Mouse (Mus musculus) urinary bladder, postnatal 4 days (tissue): ENCODE results near the gene Add1.

ENCODE experiments used
- DNase-seq, 2 experiments: peaks; one replicate each; pipeline ENCODE4 v3.0.0; 2021 to 2022; ENCODE audit warnings: low spot score in 2 of 2

The Add1 gene

DNA sequence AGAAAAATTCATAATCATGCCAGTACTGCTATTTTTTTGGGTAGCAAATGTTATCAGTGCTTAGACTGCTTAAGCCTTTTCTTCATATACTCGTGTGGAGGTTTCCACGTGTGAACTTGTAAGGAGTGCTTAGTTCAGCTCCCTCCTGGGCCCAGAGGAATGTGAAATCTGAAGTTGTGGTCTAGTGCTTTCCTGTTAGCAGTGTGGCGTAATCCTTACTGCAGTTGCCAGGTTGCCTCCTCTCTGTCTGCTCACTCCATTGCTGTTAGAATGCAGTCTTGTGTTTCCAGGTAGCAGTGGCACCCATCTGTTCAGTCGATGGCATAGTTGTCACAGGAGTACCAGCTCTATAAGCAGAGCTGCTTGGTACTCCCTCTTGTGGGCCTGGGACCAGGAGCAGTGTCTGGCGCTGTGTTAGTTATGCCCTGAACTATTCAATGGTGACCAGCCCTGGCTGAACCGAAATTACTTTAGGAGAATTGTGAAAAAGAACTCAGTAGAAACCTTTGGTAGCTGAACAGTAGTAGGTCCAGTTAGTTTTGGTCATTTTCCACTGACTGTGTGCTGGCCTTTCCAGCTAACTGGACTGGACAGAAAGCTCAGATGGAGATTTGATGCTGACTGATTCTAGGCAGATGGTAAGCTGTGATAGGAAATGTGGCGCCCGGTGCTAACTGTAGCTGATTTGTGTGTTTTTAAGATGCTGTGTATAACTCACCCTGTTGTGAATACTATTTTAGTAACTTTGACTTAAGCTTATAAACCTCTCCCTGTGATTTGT is 33.8 kb downstream of the Add1 start:
- no peak for DNase-seq

DNA sequence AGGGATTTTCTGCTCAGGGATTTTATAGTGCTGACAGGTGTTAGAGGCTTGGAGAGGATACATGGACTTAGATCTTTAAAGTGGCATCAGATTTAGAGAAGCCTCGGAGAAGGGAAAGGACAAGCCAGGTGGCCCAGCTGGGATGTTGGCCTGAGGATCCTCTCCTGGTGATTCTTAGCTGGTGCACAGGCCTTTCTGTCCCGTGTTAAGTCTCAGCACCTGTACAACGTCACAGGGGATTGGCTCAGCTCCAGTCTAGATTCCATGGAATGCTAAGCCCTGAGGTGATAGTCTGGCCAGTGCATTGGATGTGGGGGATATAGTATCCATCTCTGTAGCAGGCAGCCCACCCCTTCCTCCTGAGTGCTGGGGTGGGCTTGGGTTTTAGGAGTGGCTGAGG is 34.8 kb downstream of the Add1 start:
- DNase-seq = no peak

DNA sequence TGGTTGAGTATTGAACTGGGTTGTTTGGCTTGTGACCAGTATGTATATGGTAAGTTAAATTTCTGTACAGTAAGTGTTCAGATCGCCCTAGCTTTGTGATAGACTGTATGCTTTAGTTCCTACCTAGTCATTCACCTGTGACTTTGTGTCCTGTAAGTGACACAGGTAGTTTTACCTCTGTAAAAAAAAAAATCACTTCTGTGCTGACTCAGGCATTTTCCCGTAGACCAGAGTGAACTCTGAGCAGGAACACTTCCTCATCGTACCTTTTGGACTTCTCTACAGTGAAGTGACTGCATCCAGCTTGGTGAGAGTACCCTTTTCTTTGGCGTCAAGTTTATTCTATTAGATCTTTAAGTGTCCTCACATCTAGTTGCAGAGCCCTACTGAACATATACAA is 36.5 kb downstream of the Add1 start:
- DNase-seq = no peak

DNA sequence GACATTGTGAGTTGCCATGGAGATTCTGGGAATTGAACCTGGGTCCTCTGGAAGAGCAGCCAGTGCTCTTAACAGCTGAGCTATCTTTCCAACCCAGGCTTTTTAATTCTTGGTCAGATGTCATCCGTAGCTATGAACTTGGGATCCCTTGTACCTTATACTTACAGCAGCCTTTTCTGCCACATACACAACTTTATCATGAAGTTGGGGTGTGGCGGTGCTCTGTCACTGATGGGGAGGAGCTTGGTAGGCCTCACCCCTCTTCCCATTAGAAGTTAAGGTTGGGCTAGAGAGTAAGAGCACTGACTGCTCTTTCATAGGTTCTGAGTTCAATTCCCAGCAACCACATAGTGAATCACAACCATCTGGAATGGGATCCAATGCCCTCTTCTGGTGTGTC is 59.5 kb downstream of the Add1 start:
- no peak for DNase-seq

DNA sequence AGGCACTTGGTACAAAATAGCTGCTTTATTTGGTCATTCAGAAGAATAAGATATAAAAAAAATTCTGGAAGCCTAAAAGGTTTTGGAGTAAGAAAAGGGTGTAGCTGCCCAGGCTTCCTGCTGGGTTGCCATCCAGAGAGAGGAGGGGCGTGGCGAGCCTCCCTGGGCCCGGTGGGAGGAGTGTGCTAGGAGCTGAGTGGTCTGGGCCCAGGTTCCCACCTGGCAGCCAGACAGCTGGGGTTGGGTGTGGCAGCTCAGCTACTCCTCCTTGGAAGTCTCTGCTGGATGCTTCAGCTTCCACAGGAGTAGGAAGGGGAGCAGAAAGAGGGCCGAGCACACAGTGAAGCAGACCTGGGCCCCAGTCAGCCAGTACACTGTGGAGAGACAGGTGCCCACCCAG is 60.2 kb downstream of the Add1 start:
- DNase-seq = no peak

DNA sequence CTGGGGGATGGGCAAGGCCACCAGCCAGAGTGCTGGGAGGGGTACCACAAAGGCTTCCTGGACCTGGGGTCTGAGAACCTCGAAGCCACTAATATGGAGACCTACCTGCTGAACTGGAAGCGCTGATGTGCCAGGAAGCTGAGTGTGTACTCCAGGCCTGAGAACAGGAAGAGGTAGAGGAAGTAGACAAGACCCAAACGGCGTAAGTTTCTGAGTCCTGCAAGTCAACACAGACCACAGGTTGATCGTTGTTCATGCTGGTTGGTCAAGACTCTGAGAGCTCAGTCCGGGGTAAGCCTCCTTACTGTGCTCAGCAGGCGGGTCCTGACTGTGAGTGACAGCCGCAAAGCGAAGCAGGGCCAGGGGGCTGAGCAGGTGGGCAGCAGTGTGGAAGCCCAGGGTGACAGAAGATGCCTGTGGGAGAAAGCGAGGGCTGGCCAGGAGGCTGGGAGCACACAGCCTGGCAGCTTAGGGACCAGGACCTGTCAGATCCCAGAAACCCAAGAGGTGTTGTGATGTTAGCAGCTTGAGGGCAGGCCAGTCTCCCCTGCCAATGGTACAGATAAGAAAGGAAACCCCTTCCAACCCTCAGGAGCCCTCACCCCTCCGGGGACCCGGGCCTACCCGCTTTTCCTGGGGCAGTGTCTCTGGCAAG is 61.4 kb downstream of the Add1 start:
- DNase-seq = no peak

DNA sequence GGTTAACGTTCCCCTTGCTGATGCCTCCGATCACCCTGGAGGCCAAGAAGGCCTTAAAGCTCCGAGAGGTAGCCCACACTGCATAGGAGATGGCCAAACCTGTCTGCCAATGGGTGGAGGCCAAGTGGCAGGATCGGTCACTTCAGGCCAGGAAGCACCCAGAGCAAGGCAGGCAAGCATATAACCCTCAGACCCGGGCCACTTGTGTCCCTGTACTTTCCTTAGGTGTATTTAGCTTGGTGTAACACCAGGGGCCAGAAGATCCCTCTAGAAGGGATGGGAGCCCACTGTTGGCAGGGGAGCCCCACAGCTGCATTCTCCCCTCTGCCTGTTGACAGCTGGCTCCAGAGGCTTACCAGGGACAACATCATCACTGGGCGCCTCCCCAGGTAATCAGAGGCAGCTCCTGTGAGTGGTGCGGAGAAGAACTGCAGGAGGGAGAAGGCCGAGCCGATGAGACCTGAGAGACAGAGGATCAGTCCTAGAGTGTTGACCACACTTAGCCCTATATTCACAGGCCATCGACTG is 62.3 kb downstream of the Add1 start:
- no peak for DNase-seq

DNA sequence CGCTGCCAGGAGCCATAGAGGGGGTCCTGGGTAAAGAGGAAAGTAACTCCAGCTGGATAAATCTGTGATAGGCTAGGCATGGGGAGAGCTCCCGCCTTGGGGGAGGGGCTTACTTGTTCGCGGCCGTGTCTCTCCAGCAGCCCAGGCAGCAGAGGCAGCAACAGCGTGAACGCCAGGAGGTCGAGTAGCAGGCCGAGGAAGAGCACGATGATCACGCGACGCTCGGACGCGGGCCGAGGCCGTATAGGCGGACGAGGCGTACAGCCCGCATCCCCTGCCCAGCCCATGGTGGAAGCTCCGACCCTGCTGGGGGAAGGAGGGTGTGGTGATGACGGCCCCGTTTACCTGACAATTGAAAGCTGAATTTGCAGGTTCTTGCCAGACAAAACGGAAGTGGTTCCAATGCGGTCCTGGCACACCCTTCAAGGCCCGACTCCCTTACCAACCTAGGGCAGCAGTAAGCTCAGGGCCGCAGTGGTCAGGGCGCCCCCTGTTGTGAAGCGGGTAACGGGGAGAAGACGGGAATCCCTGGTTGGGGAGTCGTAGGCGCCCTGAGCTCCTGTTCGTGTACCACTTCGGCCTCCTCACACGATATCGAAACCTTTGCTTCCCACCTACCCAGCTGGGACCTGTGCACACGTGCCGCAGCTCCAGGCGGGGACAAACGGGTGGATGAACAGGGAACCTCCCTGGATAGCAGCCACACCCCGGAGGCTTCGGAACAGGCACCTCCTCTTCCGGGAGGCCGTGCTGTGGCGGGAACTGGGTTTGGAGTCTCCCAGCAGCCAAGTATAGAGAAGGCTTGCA is 63.2 kb downstream of the Add1 start, which contains the start of gene Mfsd10:
TSS of gene Mfsd10 (minus strand) at position 732 of the 807 bp plus-strand sequence.
- peak; percentile 78 to 82 for DNase-seq

DNA sequence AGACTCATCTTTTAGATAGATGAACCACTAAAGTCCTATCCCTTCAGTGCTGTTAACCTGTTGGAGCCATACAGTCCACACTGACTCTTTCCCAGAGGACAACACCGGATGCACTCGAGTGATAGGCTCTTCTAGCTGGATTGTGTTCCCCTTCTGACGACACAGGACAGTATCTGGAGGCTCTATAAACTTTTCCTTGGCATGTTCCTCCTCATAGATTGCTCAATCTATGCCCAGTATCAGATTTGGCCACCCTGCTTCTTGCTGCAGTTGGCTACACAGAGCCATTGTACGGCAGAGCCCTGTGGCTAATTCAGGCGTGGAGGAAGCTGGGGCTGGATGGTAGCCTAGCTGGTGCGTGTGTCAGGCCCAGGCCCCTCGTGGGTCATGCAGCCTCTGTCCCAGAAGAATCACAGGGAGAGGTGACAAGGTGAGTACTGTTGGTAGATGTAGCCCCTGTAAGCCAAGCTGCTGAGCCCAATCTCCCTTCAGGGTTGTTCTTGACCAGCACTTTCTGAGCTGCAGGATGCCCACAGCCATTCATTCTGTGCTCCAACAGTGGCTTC is 64.2 kb downstream of the Add1 start:
- no peak for DNase-seq

DNA sequence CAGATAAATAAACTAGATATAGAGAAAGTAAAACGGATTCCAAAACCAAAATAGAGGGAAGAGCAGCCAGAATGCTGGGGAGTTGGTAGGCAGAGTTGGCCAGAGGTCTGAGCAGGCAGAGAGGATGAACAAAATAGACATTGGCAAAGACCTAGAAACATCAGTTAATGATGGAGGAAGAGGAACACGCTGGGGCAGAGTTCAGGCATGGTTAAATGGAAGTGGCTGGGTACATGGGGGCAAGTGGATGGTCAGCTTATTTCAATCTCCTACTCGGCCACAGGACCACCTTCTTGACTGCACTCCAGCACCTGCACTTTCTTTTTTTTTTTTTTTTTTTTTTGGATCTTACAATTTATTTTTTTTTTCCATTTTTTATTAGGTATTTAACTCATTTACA is 68.5 kb downstream of the Add1 start:
- no peak for DNase-seq

DNA sequence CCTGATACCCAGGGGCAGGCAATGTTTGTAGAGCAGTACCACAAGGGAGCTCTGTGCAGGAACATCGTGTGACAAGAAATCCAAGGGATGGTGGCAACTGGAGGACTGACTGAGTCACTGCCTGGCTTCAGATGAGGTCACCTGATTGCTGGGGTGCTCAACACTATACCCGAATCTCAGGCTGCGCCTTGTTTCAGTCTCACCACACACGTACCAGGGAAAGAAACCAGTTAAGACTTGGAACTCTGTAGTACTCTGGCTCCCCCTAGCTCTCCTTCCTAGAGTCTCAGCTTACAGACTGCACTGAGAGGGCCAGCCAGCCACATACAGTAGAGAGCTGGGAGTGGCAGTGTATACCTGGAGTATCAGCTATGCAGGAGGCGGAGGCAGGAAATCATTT is 69.5 kb downstream of the Add1 start:
- DNase-seq = no peak

DNA sequence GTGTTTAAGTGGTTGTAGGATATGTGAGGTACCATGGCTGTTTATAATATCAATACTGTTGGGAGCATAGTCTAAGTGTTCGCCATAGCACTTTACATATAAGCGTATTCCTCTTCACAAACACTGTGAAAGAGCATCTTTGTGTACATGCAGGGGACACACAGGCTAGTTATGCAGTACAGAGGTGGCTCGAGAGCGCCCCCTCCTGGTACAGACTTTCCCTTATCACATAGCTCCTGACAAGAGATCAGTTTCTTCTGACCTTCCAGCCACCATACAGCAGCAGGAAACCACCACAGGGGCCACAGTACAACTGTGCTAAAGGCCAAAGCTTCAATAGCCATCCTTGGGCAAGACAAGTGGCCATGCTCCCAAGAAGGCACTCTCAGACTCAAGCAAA is 74.1 kb downstream of the Add1 start:
- no peak for DNase-seq

DNA sequence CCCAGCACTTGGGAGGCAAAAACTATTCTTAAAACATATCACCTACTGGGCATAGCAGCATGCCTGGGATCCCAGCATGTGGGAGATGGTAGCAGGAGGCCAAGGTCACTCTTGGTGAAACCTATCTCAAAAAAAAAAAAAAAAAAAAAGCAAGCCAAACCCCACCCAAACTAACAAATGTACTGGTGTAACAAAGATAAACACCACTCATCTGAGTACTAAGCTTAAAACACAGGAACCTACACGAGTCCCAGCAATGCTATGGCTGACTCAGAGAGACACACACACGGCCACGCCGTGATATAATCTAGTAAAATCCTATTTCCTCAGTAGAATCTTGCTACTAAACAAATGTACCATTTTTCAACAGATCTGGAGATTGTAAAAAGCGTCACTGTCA is 79.5 kb downstream of the Add1 start:
- DNase-seq = no peak

DNA sequence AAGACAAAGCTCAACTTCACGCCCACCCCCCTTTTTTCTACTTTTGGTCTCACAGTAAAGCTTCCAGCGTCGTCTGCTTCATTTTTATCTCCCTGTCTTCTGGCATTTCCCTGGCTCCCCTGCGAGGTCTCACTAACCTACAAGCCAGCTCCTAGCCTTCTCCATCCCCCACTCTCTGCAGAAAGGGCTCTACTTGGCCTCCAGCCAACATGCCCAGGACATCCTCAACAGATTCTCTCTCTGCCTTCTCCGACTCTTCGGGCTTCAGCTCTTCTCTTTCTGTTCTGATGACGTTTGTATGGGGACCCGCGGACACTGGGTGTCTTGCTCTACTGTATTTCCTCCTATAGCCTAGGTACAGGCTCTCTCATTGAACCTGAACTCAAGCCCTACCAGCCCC is 81.4 kb downstream of the Add1 start:
- no peak for DNase-seq

DNA sequence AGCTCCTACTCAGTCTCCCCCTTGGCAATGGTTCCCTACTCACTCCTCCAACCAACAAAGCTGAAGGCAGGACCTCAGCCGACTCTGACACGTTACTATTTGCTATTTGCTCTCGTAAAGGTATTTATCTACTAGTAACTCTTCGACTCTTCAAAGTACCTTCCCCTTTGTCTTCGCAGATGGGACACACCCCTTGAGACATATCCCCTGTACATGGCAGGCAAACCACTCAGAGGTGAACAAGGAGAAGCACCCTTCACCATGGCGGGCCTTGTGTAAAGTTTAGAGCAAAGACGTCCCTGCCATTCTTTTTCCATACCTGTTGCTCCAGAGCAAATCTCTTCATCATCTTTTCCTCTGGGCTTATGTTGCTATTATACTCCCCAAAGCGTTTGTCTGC is 84.1 kb downstream of the Add1 start:
- DNase-seq = no peak

DNA sequence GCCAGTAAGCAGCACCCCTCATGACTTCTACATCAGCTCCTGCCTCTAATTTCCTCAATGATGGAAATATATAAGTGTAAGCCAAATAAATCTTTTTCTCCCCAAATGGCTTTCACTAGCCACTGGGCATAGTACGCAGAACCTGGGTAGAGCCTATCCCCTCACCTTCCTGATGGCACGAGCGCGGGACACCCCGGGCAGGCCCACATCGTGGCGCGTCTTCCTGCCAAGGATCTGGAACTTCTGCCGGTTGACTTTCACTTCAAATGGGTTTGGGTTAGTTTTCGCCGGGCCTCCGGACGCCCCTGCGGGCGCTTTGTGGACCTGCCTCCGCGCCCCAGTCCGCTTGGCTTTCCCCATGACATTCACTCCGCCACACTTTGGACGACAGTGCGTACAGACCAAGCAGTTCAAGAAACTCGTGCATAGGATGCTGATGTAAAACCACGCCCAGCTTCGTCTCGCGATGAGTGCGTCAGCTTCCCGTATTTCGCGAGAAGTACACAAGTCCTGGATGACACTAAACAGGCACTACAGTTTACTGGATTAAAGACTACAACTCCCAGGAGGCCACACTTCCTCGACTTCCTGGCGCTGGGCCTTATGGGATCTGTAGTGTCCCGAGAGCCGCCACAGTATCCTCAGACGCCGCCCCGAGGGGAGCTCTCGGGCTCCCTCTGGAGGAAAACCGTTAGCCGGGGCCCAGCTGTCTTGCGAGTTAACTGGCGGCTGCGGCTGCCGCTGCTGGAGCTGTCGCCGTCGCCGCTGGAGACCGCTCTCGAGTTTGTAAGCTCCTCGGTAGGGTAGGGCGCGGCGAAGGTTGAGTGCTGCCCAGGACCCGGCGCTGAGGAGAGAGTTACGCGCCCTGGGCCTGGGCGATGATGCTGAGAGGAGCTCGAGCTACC is 86.5 kb downstream of the Add1 start, which contains the start of the genes Nop14 and Grk4:
TSS of gene Nop14 (minus strand) at position 463 of the 905 bp plus-strand sequence.
TSS of gene Grk4 (plus strand) at position 694 of the 905 bp plus-strand sequence.
- DNase-seq = peak; percentile 98 to 99

DNA sequence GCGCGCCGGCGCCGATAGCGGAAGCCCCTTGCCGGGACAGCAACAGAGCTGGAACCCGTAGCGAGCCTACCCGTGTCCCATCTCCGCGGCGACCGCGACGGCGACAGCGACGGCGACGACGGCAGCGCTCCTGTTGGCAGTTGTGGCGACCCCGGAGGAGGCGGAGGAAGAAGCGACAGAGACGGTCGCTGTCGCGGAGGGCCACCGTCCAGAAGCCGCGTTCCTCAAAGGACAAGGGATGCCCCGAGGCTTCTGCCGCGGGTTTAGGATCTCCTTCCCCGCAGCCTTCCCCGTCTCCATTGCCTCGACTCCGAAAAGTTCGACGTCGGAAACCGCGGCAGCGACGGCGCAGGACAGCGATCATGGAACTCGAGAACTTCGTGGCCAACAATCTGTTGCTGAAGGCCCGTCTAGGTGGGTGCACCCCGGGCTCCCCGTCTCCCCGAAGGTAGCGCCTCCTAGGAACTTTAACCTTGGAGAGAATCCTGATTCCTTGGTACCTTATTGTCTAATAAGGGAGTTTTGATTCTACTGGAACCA is 87.2 kb downstream of the Add1 start:
- DNase-seq = no peak

DNA sequence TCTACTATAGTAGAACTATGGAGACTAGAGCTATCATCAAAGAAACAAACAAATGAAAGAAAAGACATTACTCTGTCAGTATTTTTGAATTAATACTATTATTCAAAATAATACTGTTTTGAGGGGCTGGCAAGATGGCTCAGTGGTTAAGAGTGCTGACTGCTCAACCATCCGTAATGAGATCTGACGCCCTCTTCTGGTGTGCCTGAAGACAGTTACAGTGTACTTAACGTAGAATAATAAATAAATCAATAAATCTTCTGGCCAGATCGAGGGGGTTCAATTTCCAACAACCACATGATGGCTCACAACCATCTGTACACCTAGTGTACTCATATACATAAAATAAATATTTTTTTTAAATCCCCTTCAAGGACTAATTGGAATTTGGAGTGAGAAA is 88.4 kb downstream of the Add1 start:
- no peak for DNase-seq

DNA sequence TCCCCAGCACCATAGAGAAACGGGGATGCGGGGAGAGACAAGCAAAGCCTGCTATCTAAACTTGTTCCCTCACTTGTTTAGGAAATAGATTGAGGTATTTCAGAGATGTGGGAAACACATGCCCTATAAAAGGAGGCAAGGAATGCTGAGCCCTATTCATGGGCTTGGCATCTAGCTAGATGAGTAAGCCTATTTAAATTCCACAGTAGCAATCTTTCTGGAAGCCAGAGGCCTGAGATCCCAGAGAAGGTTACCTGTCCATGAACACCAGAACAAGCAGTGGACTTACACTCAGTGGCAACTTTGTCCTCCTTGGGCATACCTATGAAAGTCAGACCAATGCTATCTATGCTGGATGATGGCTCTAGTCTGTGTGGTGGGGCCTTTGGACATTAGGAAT is 89.8 kb downstream of the Add1 start:
- DNase-seq = no peak

DNA sequence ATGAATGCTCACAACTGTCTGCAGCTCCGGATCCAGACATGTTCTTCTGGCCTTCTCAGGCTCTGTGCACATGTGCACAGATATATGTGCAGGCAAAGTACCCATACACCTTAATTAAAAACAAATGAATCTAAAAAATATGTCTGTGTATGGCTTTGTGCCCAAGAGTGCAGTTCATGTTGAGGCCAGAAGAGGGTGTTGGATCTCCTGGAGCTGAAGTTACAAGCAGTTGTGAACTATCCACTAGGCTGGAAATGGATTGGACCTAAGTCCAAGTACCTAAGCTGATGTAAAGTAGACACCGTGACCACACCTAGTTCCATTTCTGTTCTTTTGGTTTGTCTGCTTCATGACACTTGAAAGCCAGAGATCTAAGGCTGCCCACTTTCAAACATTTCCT is 96.0 kb downstream of the Add1 start:
- DNase-seq = no peak

DNA sequence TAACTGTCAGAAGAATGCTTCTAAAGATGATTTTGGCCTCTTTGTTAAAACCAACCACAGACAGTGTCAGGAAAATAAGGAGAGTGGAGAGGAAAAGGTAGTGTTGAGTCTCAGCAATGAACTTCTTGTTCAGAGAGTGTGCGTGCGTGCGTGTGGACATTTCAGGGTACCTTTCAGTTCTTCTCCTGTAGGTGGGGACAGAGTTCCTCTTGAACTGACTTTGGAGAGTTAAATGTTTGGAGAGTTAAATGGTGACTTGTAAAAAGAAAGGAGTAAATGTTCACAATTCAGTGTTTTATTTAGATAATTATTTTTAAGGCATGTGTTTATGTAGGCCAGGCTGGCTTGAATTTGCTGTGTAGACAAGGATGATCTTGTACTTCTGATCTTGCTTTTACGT is 96.8 kb downstream of the Add1 start:
- no peak for DNase-seq
